Mouse (Mus musculus) embryonic facial prominence, embryonic 14.5 days (tissue): ENCODE results near the gene Glipr2. TPM values are rescaled to one million over a fixed set of nuclear protein-coding genes. Genes with fewer than 3 reads are reported as not detected.

Source experiments
- ATAC-seq: fragments of 200-750 bp; cut with Nextera tagmentation; 2 replicates; pipeline ENCODE4 v1.8.0; 2017; ENCODE audit warnings: low read depth, moderate number of reproducible peaks, moderate TSS enrichment
- DNase-seq: peaks from one replicate; pipeline ENCODE4 v3.0.0-alpha.2; 2015; ENCODE audit warnings: low spot score
- H3K27ac ChIP-seq: fragments of 300-500 bp; sonication (generic); replicated peaks from 2 replicates; pipeline ENCODE4 v1.5.1; 2014; ENCODE audit warnings: low read depth, mild to moderate bottlenecking, low read length, moderate library complexity
- H3K27me3 ChIP-seq: fragments of 300-500 bp; sonication (generic); replicated peaks from 2 replicates; pipeline ENCODE4 v1.6.1; 2014; ENCODE audit warnings: low read length; ENCODE audit not compliant: control insufficient read depth, insufficient read depth
- H3K36me3 ChIP-seq: fragments of 300-500 bp; sonication (generic); 2 replicates; pipeline ENCODE4 v1.6.1; 2014; ENCODE audit warnings: low read length, mixed read lengths; ENCODE audit not compliant: control insufficient read depth, insufficient read depth
- H3K4me1 ChIP-seq: fragments of 300-500 bp; sonication (generic); 2 replicates; pipeline ENCODE4 v1.6.1; 2014; ENCODE audit warnings: antibody characterized with exemption, low read length; ENCODE audit not compliant: control insufficient read depth, insufficient read depth
- H3K4me2 ChIP-seq: fragments of 300-500 bp; sonication (generic); 2 replicates; pipeline ENCODE4 v1.6.1; 2014; ENCODE audit warnings: low read depth, mild to moderate bottlenecking, low read length, moderate library complexity, mixed read lengths
- H3K4me3 ChIP-seq: fragments of 300-500 bp; sonication (generic); 2 replicates; pipeline ENCODE4 v1.5.1; 2014; ENCODE audit warnings: low read depth, mild to moderate bottlenecking, low read length
- H3K9ac ChIP-seq: fragments of 300-500 bp; sonication (generic); 2 replicates; pipeline ENCODE4 v1.6.1; 2014; ENCODE audit warnings: low read depth, mild to moderate bottlenecking, low read length, moderate library complexity, mixed read lengths
- H3K9me3 ChIP-seq: fragments of 300-500 bp; sonication (generic); 2 replicates; pipeline ENCODE4 v1.6.1; 2016; ENCODE audit warnings: low read length; ENCODE audit not compliant: control insufficient read depth
- WGBS: fragments of 180-500 bp; shearing (Covaris S2); extraction: QIAGEN DNeasy Blood & Tissue Kit; methylation state at CpG from one replicate; pipeline ENCODE4 v1.1.7; 2014; 5-methylcytosine and 5-hydroxymethylcytosine counted together
- polyA plus RNA-seq: library from polyadenylated mRNA; unstranded; fragments of >200 nt; fragmentation: Nextera tagmentation; extraction: Ambion mirVana; gene quantifications from 2 replicates; pipeline ENCODE4 v1.2.1, GENCODE M21; 2014

Gene Glipr2
- polyA plus RNA-seq, 1 experiment from 2014 or later = 121 TPM

DNA sequence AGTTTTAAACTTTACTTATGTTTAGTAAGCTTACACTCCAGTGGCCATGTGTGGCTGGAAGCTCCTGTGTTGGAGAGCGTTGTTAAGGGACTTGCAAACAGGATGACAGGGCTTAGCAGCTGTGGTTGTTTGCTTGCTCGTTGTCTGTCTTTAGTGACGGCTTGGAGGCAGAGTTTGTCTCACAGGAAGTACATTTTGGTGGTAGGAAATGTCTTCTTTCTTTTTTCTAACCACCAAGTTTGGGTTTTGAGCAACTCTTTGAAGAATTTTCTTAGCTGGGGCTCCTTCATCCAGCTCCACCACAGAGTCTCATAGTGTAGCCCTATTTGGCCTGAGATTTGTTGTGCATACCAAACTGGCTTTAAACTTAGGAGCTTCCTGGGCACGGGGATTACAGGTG is 65.1 kb downstream of the Glipr2 start:
- DNase-seq (no peak), ATAC-seq (no peak)
- H3K4me1 ChIP-seq = no peaks in the 10 kb centered on the region
- no peak overlapping the region for H3K4me2 ChIP-seq
- no peaks in the 10 kb centered on the region for H3K27me3 ChIP-seq
- WGBS = 77% methylated on average over 4 of the region's 4 CpGs
- no peak overlapping the region for H3K4me3 ChIP-seq
- no peaks in the 10 kb centered on the region for H3K9me3 ChIP-seq
- no peak overlapping the region for H3K27ac ChIP-seq
- H3K9ac ChIP-seq = no peak overlapping the region
- H3K36me3 ChIP-seq = peaks cover 90% of the 10 kb centered on the region

DNA sequence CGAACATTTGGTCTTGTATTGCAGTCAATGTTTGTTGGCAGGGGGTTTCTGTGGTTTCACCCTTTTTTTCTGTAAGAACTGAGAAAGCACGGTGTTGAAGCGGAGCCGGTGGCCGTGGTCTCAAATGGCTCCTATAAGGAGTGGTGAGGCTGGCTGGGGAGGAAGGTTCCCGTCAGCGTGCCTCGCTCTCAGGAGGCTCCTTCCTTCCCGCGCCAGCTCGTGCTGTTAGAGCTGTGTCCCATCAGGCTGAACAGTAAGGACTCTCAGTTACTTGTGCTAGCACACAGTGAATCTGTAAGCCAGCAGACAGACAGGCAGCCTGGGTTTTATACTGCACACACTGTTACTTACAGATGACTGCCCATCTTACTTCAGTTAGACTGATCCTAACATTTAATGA is 65.6 kb downstream of the Glipr2 start:
- Histone ChIP-seq H3K4me1 (no peaks in the 10 kb centered on the region), H3K9ac (no peak overlapping the region), H3K27me3 (no peaks in the 10 kb centered on the region), H3K9me3 (no peaks in the 10 kb centered on the region), H3K4me2 (no peak overlapping the region), H3K27ac (no peak overlapping the region), H3K4me3 (no peak overlapping the region), H3K36me3 (peaks cover 95% of the 10 kb centered on the region)
- DNase-seq (no peak), ATAC-seq (peak; percentile 45; the same call in 1 of the 2 replicates)
- 91% methylated on average over 11 of the region's 11 CpGs for WGBS

DNA sequence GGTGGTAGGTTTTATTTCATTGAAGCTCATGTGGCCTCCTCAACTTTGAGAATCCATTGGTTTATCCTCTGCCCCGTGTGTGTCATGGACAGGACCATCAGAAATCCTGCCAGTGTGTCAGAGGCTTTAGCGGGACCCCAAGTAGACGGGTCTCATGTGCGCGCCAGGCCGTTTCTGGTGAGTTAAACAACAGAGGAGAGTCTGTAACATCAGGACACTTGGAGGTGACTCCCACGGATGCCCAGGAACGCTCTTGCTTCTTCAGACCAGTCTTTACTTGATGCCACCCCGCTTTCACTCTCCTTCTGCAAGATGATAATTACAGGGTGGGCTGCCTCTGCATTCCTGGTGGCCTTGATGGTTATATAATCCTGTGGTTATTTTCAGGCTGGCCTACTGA is 66.5 kb downstream of the Glipr2 start:
- Histone ChIP-seq H3K9me3 (no peaks in the 10 kb centered on the region), H3K9ac (no peak overlapping the region), H3K27me3 (no peaks in the 10 kb centered on the region), H3K4me3 (no peak overlapping the region), H3K36me3 (peaks cover 99% of the 10 kb centered on the region), H3K27ac (no peak overlapping the region), H3K4me2 (no peak overlapping the region), H3K4me1 (no peaks in the 10 kb centered on the region)
- DNase-seq (peak; percentile 39), ATAC-seq (no peak)
- 92% methylated on average over 9 of the region's 9 CpGs for WGBS

DNA sequence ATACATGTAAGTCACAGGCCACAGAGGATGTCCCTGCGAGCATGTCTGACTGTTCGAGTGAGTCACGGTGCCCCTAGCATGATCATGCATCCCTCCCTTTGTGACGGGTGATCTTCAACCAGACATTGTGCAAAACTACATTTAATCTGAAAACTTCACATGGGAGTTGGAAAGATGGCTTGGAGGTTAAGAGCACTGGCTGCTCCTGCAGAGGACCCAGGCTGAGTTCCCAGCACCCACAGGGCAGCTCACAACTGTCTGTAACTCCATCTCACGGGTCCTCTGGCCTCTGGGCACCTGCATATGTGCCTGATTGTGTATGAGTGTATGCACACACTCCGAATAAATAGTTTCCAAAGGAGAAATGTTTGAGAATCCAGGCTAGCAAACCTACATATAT is 67.0 kb downstream of the Glipr2 start:
- Histone ChIP-seq H3K9me3 (no peaks in the 10 kb centered on the region), H3K4me2 (no peak overlapping the region), H3K36me3 (peaks cover 97% of the 10 kb centered on the region), H3K4me1 (no peaks in the 10 kb centered on the region), H3K4me3 (no peak overlapping the region), H3K27me3 (no peaks in the 10 kb centered on the region), H3K9ac (no peak overlapping the region), H3K27ac (no peak overlapping the region)
- 94% methylated on average over 6 of the region's 6 CpGs for WGBS
- ATAC-seq (no peak), DNase-seq (no peak)

DNA sequence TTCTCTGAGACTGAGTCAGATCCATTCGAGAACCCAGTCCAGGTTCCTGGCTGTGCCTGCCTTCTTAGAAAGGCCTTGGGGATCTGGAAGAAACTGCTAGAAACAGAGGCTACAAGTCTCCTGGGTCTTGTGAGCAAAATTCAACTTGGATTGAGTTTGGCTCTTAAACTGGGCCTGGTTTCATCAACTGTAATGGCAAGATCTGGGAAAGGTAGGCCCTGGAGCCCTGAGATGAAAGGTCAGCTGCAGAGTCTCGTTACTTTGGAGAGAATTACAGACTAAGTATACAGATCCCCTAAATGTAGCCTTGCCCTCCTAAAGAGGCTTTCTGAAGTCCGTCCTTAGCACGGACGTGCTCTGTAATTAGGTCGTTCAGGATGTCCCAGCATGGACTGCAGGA is 68.4 kb downstream of the Glipr2 start:
- DNase-seq (no peak), ATAC-seq (no peak)
- Histone ChIP-seq H3K4me3 (no peak overlapping the region), H3K27ac (no peak overlapping the region), H3K27me3 (no peaks in the 10 kb centered on the region), H3K9me3 (no peaks in the 10 kb centered on the region), H3K4me2 (no peak overlapping the region), H3K36me3 (peaks cover 97% of the 10 kb centered on the region), H3K9ac (no peak overlapping the region), H3K4me1 (no peaks in the 10 kb centered on the region)
- WGBS = 86% methylated on average over 6 of the region's 6 CpGs

Other genes starting within 250 kb of the Glipr2 start
- 0.10 and 0.37 TPM in 2 replicates for gene Olfr71, start 247.1 kb upstream of the Glipr2 start, polyA plus RNA-seq
- 1.4 and 2.1 TPM in 2 replicates for gene Hrct1, start 230.2 kb upstream of the Glipr2 start, polyA plus RNA-seq
- 0.04 and 0.05 TPM in 2 replicates for gene Spaar, start 227.4 kb upstream of the Glipr2 start, polyA plus RNA-seq
- not detected in 2 replicates for gene Olfr159, start 186.4 kb upstream of the Glipr2 start, polyA plus RNA-seq
- gene Olfr156, start 133.5 kb upstream of the Glipr2 start, polyA plus RNA-seq = not detected in 2 replicates
- gene Olfr157, start 117.2 kb upstream of the Glipr2 start, polyA plus RNA-seq = not detected in 2 replicates
- gene Olfr155, start 105.8 kb upstream of the Glipr2 start, polyA plus RNA-seq = not detected in 2 replicates
- gene Reck, start 81.9 kb upstream of the Glipr2 start, polyA plus RNA-seq = 42.3 and 47.3 TPM in 2 replicates
- gene Ccin, start 26.1 kb downstream of the Glipr2 start, polyA plus RNA-seq = not detected in 2 replicates
- gene Clta, start 47.1 kb downstream of the Glipr2 start, polyA plus RNA-seq = 254 and 258 TPM in 2 replicates
- 27.6 and 29.0 TPM in 2 replicates for gene Gne, start 126.8 kb downstream of the Glipr2 start, polyA plus RNA-seq